Mouse (Mus musculus) MEL (cell line): Measurements from ENCODE around the gene Ndufaf7.
A peak's percentile ranks its signal among the peaks of the same experiment; 100 is the strongest.

Experiments
- CHD2 ChIP-seq: IDR thresholded peaks from 2 replicates; pipeline ENCODE4 v1.6.1; 2011; ENCODE audit warnings: low read length, improper control_type of control experiment
- CTCF ChIP-seq, 3 experiments: IDR thresholded peaks in 2 of 3; conservative IDR thresholded peaks in 1 of 3; 2 replicates each; pipeline ENCODE4 v1.5.1; 2011 to 2012; ENCODE audit warnings: low read length in 3 of 3, low read depth in 2 of 3, mild to moderate bottlenecking in 2 of 3, improper control_type of control experiment in 1 of 3, inconsistent platforms in 1 of 3, mixed read lengths in 1 of 3, moderate library complexity in 1 of 3; ENCODE audit not compliant: control insufficient read depth in 1 of 3, insufficient read depth in 1 of 3, poor library complexity in 1 of 3, severe bottlenecking in 1 of 3
- E2F4 ChIP-seq: IDR thresholded peaks from 2 replicates; pipeline ENCODE4 v1.6.1; 2011; ENCODE audit warnings: low read depth, low read length, improper control_type of control experiment, borderline replicate concordance
- KAT2A ChIP-seq: conservative IDR thresholded peaks from 2 replicates; pipeline ENCODE4 v1.6.1; 2012; ENCODE audit warnings: low read depth, low read length, improper control_type of control experiment, inconsistent platforms
- TCF12 ChIP-seq: IDR thresholded peaks from 2 replicates; pipeline ENCODE4 v1.6.1; 2014; ENCODE audit warnings: low read depth, mild to moderate bottlenecking, inconsistent platforms, low read length, improper control_type of control experiment, moderate library complexity
- USF1 ChIP-seq: IDR thresholded peaks from 2 replicates; pipeline ENCODE4 v1.6.1; 2014; ENCODE audit warnings: low read depth, mild to moderate bottlenecking, inconsistent platforms, low read length, improper control_type of control experiment, moderate library complexity
- ZC3H11A ChIP-seq: IDR thresholded peaks from 2 replicates; pipeline ENCODE4 v1.6.1; 2012; ENCODE audit warnings: low read depth, mild to moderate bottlenecking, inconsistent platforms, low read length, improper control_type of control experiment
- ZKSCAN1 ChIP-seq: IDR thresholded peaks from 2 replicates; pipeline ENCODE4 v1.6.1; 2012; ENCODE audit warnings: low read depth, mild to moderate bottlenecking, inconsistent platforms, low read length, improper control_type of control experiment, moderate library complexity
- ZMIZ1 ChIP-seq: IDR thresholded peaks from 2 replicates; pipeline ENCODE4 v1.6.1; 2012; ENCODE audit warnings: low read depth, mild to moderate bottlenecking, inconsistent platforms, low read length, improper control_type of control experiment, moderate library complexity

- TF ChIP-seq ZMIZ1 (no peak), CHD2 (no peak), USF1 (no peak), KAT2A (no peak), CTCF (IDR thresholded peaks at IDR 0.05 in 2 of 3, conservative IDR thresholded peaks at IDR 0.05 in 1 of 3; ENCODE audit: control insufficient read depth in 1 of 3, insufficient read depth in 1 of 3, low read depth in 2 of 3, low read length in 3 of 3, poor library complexity in 1 of 3, severe bottlenecking in 1 of 3) (peak in 1 of 3 experiments; percentile 6; a peak in 1 of 6 replicates), E2F4 (no peak), TCF12 (no peak), ZKSCAN1 (no peak), ZC3H11A (no peak)
Observed at GRCm38 (mm10) chr17:78983166-78983565, 46.2 kb downstream of the Ndufaf7 start.
